Mouse (Mus musculus) cerebral cortex, adult 2 months (tissue): Measurements from ENCODE around the gene Tbr1.

Experiments
- WGBS: fragments of 180-500 bp; shearing (Covaris S2); methylation state at CpG from one replicate; pipeline ENCODE4 v1.1.7; 2018; 5-methylcytosine and 5-hydroxymethylcytosine counted together

The Tbr1 gene

GRCm38 (mm10) chr2:61802656-61803251 is at the start of gene Tbr1:
Gene Tbr1, plus strand, starts transcription at chr2:61802930.
- 30% methylated on average over 11 of the region's 11 CpGs for WGBS

DNA sequence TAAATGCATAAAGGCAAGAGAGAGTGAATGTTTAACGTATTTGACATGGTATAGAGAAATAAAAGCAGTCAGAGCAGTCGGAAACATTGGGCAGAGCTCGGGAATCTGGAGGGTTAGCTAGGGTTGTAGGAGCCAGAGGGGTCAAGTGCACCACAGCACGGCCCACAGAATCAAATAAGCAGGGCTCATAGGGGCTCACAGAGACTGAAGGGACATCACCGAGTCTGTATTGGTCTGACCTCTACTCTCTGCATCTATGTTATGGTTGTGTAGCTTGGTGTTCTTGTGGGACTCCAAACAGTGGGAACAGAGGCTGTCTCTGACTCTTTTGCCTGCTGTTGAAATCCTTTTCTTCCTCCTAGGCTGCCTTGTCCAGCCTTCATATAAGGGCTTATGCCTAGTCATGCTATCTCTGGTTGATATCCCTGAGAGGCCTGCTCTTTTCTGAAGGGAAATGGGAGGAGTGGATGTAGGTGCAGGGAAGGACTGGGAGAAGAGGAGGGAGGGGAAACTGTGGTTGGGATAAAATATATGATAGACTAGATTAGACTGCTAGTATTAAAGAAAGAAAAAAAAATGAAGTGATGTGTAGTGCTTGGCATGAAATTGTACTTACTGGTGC is 43.4 kb upstream of the Tbr1 start:
- 94% methylated on average over 5 of the region's 5 CpGs for WGBS

- 81% methylated on average over 3 of the region's 3 CpGs for WGBS
Measured at GRCm38 (mm10) chr2:61760044-61760443, 42.7 kb upstream of the Tbr1 start.

DNA sequence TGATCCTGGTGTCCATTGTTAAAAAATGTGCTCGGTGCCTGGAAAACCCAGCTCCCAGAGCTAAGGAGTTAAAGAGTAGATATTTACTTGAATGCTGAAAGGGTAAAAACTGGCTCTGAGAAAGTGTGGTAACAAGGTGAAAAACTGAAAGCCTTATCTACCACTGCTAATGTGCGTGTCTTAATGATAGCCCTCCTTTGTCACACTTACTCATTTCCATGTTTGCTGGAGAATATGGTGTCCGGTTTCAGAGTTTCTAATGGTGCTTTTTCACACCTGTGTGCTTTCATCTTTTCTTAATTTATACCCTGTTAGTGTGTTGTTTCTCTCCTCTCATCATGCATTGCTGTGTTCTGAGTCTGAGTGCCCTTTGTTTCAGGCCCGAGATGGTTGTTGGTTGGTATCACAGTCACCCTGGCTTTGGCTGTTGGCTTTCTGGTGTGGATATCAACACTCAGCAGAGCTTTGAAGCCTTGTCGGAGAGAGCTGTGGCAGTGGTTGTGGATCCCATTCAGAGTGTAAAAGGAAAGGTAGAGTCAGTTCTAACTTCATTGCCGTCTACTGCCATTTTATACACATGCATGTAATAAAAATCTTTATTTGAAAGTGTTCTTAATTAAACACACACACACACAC is 38.1 kb upstream of the Tbr1 start:
- 72% methylated on average over 6 of the region's 6 CpGs for WGBS

DNA sequence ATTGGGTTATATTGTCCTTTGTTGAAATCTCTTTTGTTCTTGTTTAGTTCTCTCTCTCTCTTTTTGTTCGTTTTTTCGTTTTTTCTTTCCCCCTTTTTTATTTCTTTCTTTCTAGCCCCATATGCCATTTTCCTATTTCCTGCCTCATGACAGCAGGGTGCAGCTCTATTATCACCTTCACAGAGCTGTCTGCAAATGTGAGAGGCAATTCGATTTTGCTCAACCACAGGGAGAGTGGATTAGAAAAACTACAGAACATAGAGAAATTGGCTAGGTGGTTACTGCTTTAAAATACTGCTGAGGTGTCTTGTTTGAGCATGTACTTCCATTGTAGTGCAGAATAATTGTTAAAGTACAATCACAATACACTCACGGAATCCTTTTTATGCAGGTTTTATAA is 37.2 kb upstream of the Tbr1 start:
- WGBS = 39% methylated on average over 4 of the region's 4 CpGs

DNA sequence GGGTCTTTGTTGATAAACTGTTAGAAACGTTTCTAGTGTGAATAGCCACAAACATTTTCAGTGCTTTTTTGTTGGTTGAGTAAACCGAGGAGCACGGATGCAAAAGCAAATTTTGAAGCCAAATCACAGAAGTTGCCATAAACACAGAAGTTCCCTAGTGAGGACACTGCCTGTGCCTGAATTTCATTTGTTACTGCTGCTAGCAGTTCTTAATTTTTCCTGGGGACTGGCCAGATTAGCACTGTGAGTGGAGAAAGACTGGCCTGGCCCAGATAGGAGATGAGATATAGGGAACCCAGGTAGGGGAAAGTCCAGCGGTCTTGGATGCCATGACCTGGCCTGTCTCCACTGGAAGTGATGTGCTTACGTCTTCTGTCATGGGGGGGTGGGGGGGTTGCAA is 7.8 kb upstream of the Tbr1 start:
- WGBS = 56% methylated on average over 5 of the region's 5 CpGs

DNA sequence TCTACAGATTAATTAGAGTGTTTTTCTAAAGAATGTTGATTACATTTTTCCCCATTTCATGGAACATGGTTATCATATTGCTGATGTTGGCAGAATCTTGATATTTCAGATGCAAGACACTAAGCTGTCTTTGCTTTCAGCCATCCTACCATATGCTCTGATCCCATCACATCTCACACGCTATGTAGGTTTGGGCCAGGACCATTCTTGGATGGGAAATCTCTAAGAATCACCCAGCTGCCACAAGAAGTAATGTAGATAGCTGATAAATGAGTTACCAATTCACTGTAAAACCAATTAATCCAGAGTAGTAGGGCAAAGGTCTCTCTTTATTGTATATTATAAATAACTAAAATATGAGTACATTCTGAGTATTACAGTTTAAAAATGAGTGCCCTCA is 4.7 kb upstream of the Tbr1 start:
- WGBS = 82% methylated on average over 1 of the region's 1 CpGs

GRCm38 (mm10) chr2:61803443-61804367 is 975 bp downstream of the Tbr1 start:
- 6% methylated on average over 29 of the region's 29 CpGs for WGBS

- 4% methylated on average over 10 of the region's 10 CpGs for WGBS
Measured at GRCm38 (mm10) chr2:61804382-61804840, 1.7 kb downstream of the Tbr1 start.

GRCm38 (mm10) chr2:61804841-61805540 is 2.3 kb downstream of the Tbr1 start:
- WGBS = 3% methylated on average over 39 of the region's 39 CpGs

GRCm38 (mm10) chr2:61805541-61806345 is 3.0 kb downstream of the Tbr1 start:
- 2% methylated on average over 39 of the region's 39 CpGs for WGBS

DNA sequence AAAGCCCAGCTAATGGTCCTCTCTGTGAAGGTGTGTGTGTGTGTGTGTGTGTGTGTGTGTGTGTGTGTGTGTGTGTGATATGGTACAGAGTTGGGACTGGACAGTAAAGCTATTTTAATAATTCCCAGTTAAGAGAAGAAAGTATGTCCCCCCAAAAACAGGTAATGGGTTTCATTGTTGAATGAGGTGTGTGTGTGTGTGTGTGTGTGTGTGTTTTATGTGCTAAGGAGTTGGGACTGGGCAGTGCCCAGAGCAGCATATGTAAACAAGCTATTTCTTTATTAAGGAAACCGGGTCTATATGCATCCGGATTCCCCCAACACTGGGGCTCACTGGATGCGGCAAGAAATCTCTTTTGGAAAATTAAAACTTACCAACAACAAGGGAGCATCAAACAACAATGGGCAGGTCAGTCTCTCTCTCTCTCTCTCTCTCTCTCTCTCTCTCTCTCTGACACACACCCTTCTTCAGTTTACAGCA is 3.7 kb downstream of the Tbr1 start:
- 16% methylated on average over 3 of the region's 3 CpGs for WGBS

DNA sequence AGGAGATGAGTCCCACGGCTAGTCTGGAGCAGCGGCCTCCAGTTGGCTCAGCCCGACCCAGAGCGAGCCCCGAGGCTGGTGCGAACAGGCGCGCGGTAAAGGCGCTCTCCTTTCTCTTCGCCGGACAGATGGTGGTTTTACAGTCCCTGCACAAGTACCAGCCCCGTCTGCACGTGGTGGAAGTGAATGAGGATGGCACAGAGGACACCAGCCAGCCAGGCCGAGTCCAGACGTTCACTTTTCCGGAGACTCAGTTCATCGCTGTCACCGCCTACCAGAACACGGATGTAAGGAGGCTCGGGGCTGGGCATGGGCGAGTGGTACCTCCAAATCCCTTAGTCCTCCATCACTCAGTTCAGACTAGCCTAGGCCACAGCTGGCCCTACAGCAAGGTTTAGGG is 4.4 kb downstream of the Tbr1 start:
- WGBS = 6% methylated on average over 22 of the region's 22 CpGs

GRCm38 (mm10) chr2:61807781-61808180 is 5.1 kb downstream of the Tbr1 start:
- 24% methylated on average over 2 of the region's 2 CpGs for WGBS

- WGBS = 17% methylated on average over 6 of the region's 6 CpGs
Measured at GRCm38 (mm10) chr2:61808776-61809175, 6.0 kb downstream of the Tbr1 start.

DNA sequence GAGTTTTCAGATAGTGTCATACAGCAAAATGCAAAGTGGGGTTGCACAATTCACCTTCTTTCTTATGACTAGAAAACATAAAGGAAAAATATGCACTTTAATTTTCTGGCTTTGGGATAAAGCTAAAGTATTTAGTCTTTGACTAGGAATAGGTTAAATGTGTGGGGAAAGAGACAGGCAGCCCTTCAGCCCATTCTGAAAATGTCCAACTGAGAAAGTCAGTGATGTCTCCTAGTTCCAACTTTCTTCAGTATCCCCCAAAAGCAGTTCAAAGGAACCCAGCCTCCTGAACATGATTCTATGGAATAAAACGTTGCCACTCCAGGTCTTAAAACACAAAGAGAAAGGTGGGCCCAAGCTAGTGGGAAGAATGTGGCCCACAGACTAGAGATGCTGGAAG is 6.7 kb downstream of the Tbr1 start:
- 38% methylated on average over 1 of the region's 1 CpGs for WGBS

DNA sequence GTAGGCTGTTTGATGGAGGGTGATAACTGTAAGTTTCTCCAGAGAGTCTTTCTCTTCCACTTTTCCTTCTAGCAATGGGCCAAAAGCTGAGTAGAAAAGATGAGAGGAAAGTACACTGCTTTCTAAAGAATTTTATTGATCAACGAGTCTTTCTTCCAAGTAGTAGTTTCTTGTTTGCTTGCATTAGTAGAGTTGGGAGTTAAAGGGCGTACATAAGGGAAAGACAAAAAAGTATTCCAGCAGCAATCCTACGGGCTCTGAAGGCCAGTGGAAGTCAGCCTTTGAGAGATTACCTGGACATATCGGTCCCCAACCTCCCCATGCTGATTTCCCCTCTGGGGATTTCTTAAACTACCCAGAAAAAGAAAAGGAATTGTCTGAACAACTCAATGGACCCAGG is 8.0 kb downstream of the Tbr1 start:
- WGBS = 68% methylated on average over 4 of the region's 4 CpGs

- 49% methylated on average over 8 of the region's 8 CpGs for WGBS
Measured at GRCm38 (mm10) chr2:61811163-61811506, 8.4 kb downstream of the Tbr1 start.

- 4% methylated on average over 121 of the region's 121 CpGs for WGBS
Measured at GRCm38 (mm10) chr2:61811507-61812421, 9.0 kb downstream of the Tbr1 start.

GRCm38 (mm10) chr2:61812536-61812935 is 9.8 kb downstream of the Tbr1 start:
- WGBS = 29% methylated on average over 12 of the region's 12 CpGs
